Mouse (Mus musculus) ES-CJ7 (cell line): Measurements from ENCODE around the gene Zfp59.
"Not testable (repeated sequence)": the region's sequence is repeated elsewhere in the genome, so short reads cannot be mapped to it uniquely, and the experiment has no call there.

Experiments used
- DNase-seq: peaks from one replicate; pipeline ENCODE4 v3.0.0; 2011; ENCODE audit warnings: low read depth, low spot score

The Zfp59 gene

DNA sequence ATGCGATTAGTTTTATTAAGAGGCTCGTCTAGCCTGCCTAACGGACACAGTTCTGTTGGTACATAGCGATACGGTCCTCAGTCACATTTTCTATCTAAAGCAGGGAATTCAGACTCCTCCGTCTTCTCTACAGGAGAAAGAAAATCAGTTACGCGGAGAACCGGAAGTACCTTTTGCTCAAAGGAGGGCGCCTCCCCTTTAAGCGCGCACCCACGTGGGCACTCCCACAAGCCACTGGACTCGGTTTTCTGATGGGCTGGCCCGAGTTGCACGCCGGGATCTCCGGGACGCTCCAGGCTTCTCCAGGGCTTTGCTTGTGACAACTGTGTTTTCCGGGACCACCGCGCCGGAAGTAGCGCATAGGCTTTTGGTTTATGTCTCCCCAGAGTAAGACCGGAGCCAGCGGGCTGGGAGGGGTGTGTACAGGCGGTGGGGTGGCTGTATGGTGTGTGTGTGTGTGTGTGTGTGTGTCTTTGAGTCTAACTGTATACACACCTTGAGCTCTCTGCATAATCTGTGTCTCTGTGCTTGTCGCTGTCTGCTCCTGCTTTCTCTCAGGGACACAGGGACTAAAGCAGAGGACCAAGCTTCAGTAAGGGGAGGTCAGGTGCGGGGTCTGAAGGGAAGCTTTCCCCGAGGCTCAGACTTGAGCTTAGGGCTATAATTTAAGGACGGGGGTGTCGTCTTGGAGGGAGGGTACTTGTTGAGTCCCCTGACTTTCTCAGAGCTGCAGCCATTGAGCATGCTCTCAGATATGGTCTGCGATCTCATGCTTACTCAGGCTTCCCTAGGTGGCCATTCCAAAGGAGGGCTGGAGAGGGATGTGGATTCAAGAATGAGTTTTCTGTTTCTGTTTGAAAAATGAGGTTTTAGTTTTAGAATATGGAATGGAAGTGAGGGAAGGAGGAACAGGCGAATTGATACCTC is at the start of gene Zfp59:
Gene Zfp59, plus strand, starts transcription at position 285 of the 927 bp plus-strand sequence.
- DNase-seq = peak; percentile 92

DNA sequence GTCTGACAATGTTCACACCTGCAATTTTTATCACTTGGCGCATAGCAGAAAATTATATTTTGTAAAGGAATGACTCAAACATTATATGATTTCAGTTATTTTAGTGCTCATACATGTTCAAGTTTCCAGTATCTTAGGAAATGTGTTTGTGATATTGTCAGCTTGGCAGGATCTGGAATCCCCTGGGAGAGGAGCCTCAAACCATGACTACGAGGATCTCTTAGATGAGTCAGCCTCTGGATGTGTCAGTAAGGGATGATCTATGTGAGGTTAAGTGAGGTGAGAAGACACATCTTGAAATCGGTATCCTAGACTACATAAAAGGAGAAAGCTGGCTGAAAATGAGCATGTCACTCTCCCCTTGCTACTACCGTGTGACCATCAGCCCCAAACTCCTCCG is 49.1 kb upstream of the Zfp59 start:
- DNase-seq = no peak

GRCm38 (mm10) chr7:27793865-27794264 is 44.5 kb upstream of the Zfp59 start:
- not testable (repeated sequence) for DNase-seq

- DNase-seq = no peak
These were observed 43.8 kb upstream of the Zfp59 start for GRCm38 (mm10) chr7:27794566-27794965.

DNA sequence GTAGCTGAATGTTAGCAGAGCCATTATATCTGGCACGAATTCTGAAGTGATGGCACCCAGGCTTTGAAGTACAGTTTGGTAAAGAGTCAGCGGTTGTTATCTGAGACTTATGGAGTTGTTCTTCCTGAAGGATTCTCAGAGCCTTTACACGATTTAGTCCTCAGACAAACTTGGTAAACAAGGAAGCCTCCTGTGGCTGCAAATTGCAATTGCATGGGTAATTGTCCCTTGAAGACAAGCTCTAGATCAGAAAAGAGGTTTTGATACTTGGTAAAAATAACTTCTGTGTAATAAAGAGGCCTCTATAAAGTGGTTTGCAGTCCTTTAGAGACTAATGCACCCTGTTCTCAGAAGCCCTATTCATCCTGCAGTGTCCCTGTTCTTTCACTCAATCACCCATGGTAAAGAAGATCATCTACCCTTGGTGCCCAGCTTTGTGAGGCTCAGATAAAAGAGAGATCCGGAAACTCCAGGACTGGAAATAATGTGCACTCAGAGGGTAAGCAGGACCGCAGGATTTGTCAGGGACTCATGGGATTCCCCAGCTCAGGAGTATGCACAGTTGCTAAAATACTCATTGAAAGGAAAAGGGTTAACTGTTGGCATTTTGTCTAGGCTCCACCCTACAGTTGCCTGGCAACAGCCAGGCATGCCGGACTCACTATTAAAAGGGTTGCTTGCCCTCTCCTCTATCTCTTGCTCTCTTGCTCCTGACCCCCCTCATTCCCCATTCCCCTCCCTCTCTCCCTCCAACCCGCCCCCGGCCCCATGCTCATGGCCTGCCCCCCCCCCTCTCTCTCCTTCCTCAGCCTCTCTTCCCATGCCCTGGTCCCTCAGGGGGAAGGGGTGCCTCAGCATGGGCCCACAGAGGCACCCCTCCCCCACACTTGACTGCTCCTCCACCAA is 40.2 kb upstream of the Zfp59 start:
- no peak for DNase-seq

DNA sequence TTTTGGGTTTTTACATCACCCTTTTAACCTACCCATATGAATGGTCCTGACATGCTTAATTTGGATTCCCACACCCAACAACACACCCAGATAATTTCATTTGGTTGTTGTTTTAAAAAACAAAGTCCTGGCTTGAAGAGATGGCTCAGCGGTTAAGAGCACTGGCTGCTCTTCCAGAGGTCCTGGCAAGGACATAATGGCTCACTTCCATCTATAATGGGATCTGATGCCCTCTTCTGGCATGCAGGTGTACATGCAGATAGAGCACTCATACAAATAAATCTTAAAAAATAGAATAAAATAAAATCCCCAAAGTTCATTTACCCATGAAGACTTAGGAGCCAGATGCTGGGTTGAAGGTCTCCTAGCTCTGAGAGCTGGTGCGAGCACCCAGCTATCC is 37.3 kb upstream of the Zfp59 start:
- DNase-seq = peak; percentile 48

DNA sequence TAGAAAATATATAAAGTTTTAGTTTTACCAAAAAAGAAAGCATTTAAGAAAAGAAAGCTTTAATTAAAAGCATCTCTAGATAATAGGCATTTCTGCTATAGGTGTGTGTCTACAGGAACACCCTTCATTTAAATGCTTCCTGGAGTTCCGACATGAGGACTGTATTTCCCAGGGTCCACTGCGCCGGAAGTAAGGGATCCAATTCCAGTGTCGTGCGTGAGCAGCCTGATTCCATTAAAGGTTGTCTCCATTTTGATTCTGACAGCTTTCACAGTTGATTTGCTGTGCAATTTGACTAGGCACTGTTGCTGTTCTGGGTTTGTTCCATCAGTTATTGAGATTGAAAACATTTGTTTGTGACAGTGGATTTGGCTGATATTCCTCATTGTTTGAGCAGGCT is 35.4 kb upstream of the Zfp59 start:
- peak; percentile 62 for DNase-seq

DNA sequence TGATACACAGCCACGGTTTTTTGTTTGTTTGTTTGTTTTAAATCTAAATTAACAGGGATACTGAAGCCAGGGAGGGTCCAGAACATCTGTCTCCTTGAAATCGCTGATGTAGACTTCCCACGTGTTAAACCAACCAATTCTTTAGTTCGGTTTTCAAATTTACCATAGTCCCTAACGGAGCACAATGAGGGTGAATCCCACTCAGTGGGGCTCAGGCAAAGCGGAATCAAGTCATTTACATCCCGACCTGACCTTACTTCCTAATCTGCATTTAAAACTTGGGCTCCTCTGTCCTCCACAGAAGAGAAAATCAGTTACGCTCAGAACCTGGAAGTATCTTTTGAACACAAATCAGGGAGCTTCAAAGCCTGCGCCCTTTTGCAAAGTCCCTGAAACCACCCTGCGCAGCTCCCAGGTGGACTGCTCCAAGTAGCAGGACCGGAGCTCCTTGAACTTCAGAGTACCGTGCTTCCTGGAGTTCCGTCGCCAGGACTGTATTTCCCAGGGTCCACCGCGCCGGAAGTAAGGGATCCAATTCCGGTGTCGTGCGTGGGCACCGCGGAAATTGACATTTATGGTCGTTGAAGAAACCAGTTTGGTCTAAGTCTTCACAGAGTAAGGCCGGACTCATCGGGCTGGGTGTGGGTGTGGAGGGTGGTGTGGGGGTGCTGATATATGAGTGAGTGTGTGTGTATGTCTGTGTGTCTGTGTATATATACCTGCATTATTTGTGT is 33.9 kb upstream of the Zfp59 start:
- peak; percentile 93 for DNase-seq

- not testable (repeated sequence) for DNase-seq
These were observed 31.5 kb upstream of the Zfp59 start, which contains the start of gene Zfp626 for GRCm38 (mm10) chr7:27806896-27807295. Zfp626 (plus strand) TSS chr7:27807196.

GRCm38 (mm10) chr7:27807305-27807704 is 31.1 kb upstream of the Zfp59 start:
- DNase-seq = peak; percentile 45

DNA sequence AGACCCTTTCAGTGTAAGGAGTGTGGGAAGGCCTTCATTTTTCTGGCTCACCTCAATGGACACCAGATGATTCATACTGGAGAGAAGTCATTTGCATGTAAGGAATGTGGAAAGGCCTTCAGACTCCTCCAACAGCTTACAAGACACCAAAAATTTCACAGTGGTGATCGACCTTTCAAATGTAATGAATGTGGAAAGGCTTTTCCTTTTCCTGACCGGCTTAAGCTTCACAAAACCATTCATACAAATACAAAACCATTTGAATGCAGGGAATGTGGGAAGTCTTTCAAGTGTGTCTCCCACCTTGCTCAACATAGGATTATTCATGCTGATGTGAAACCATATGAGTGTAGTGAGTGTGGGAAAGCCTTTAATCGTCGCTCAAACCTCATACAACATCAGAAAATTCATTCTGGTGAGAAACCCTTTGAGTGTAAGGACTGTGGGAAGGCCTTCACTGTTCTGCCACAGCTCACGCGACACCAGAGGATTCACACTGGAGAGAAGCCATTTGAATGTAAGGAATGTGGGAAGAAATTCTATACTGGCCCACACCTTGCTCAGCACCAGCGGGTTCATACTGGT is 19.8 kb upstream of the Zfp59 start:
- DNase-seq = no peak

GRCm38 (mm10) chr7:27822611-27823010 is 15.8 kb upstream of the Zfp59 start:
- DNase-seq = no peak

DNA sequence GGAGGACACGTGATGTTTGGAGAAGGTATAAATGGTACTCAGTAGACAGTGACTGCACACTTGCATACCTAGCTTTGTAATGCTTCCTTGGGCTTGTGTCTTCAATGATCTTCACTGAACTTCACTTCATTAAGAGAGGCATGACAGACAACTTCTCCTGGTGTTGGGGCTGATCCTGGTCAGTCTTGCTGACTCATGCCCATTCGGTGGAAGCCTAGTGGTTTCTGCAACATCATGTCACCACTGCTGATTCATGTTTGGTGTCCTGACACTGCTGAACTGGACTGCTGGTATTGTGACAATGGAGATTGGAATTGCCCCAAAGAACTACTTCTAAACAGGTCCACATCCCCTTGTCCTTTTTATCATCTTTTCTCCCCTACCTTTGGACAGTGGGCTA is 4.3 kb upstream of the Zfp59 start:
- no peak for DNase-seq

- DNase-seq = no peak
These were observed 511 bp upstream of the Zfp59 start for GRCm38 (mm10) chr7:27837896-27838295.

- no peak for DNase-seq
These were observed 1.2 kb downstream of the Zfp59 start for GRCm38 (mm10) chr7:27839596-27839995.

- DNase-seq = peak; percentile 96
These were observed 1.7 kb downstream of the Zfp59 start for GRCm38 (mm10) chr7:27840104-27840503.

- no peak for DNase-seq
These were observed 18.8 kb downstream of the Zfp59 start, which contains the start of gene Zfp607a for GRCm38 (mm10) chr7:27857227-27857626. Zfp607a (plus strand) TSS chr7:27857527.

DNA sequence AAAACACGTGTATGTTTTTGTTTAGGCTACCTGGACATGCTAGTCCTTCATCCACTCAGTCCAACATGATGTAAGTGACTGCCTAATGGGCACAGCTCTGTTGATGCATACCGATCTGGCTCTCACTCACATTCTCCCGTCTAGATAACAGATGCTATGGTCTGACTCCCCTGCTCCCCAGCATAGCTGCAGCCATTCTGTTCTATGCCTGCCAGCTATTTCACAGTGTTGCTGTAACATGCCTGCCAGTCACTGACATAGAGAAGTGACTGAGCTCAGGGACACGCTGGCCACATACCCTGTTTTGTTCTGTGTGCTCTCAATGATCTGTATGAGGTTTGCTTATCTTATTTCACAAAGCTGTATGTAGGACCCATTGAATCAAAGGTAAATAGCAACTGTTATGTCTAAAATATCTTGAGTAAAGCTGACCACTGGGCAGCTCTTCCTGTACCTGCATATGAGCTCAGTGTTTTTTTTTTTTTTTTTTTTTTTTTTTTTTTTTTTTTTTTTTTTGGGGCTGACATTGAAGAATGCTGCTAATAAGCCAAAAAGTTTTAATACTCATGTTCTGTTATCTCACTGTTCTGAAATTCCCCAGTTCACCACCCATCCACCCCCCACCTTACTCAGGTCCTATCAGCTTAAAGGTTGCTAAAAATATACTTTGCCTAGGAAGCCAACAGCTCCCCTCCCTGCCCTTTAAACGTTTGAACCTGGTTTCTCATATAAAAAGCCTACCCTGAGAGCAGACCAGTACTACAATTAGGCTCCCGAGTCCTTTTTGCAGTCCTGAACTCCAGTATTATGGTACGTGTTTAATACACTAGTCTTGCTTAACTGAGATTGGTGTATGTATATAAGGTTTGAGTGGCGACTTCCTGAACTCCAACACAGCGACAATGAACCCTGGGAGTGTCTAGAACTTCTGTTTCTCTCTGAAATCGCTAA is 21.2 kb downstream of the Zfp59 start:
- no peak for DNase-seq

DNA sequence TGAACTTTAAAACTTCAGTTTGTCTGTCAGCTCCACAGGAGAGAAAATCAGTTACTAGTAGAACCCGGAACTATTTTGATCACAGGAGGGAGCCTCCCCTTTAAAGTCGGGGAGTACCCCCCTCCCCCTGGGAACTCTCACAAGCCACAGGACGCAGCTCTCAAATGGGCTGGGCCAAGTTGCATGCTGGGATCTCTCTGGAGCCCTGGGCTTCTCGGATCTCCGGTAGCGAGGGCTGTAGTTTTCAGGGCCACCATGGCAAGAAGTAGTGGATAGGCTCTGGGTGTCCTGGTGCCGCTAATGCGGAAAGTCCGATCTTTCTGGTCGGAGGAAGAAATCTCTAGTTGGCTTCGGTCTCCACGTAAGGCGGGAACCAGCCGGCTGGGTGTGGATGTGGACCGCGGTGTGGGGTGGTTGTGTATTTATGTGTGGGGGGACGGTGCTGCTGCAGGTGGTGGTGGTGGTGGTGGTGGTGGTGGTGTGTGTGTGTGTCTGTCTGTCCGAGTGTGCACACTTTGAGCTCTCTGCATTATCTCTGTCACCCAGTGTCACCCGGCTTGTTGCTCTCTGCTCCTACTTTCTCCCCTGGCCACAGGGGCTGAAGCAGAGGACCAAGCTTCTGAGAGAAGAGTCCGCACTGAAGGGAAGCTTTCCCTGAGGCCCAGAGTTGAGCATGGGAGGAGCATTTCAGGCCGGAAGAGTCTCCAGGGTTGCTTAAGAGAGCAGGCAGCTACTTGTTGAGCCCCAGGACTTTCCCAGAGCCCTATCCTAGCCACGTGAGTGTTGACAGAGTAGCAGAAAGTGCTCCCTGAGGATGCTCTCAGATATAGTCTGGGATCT is 22.2 kb downstream of the Zfp59 start:
- peak; percentile 68 for DNase-seq
